Mouse (Mus musculus): ENCODE data around the gene Rasgef1b. TPM values are rescaled to one million over a fixed set of nuclear protein-coding genes. Genes with fewer than 3 reads are reported as not detected.

The Rasgef1b gene
- total RNA-seq, 2 experiments from 2014 or later = 12.0 to 12.3 TPM

DNA sequence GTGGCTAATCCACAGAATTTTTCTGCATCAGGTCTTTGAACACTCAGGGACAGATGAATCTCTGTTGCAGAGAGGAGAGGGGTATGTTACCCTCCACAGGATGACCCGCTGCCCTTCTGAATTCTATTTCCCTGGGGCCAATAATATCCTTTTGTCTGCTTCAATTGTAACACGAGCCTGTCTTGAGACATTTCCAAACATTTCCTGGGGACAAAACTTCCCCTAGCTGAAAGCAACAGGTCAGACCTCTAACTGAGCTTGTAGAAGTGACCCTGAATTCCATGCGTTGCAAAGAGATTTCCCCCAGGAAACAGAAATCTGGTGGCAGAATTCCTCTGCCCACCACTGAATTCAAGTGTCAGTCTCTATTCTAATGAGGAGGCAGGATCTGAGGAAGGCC lies 169.1 kb downstream of the Rasgef1b start:
- intact Hi-C loops (cut with DNase I) = no loop called here
- no peak for DNase-seq

GRCm38 (mm10) chr5:99558231-99558630 lies 170.6 kb downstream of the Rasgef1b start:
- intact Hi-C loops (cut with DNase I) = no loop called here
- no peak for DNase-seq

GRCm38 (mm10) chr5:99552645-99553044 lies 176.2 kb downstream of the Rasgef1b start:
- intact Hi-C loops (cut with DNase I) = no loop called here
- DNase-seq = no peak

DNA sequence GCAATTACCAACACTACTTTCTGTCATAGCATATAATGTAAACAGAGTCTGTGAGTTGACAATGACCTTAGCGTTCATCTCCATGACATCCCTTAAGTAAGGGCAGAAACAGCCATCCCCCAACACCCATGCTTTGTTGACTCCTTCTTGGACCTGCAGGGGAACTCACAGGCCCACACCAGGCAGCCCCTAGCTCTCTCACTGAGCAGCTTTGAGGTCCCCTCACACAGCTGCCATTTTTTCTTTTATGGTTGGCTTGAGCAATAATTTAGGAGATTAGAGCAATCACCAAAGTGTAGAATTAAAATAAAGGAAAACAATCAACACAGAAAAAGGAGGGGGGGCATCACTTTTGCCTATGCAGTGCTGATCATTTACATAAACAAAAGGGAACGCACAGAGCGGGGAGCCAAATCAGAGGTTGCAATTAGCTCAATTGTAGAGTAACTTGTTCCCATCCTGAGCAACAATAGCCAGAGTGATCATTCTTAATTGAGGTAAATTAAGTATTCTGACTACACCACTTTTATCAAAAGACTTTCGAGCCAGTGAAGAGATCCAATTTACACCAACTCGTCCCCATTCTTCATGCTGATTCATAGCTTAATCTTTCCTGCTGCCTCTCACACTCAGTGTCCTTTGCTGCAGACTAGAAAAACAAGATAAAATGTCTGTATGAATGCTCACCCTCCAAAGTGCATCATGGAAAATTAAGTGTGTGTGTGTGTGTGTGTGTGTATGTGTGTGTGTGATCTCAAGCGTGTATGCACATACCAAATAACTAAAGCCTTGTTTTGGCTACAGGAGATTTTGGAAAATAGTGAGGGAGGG lies 184.0 kb downstream of the Rasgef1b start:
- no peak for DNase-seq
- intact Hi-C loops (cut with DNase I) = no loop called here

DNA sequence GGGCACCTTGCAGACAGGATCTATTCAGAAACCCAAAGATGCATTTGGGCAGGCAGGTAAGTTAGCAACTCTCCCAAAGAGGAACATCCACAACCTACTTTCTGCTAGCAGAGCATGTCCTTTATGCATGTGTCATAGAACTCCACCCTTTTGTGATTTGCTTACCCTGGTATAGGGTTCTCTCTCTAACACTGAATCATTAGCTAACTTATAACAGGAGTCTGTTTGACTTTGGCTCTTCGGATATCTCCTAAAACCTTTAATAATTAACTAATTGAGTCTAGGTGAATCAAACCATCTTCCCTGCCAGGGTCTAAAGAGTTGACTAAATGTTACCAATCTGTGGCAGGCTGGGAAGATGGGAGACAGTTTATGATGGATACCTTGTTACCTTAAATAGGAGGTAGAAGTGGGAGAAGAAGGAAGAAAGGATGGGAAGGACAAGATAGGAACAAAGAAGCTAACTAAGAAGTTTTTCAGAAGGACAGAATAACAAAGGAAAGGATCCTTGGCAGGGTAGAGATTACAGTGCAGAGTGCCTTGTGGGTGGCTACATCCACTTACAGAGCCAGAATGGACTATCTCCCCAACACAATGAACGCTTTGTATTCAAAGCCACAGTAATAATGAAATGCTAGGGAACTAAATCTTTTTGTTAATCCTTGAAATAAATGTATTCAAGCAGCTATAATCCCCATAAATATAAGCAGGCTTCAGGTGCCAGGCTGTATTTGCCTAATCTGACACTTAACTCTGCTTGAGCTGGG lies 186.7 kb downstream of the Rasgef1b start:
- DNase-seq = no peak
- intact Hi-C loops (cut with DNase I) = no loop called here

DNA sequence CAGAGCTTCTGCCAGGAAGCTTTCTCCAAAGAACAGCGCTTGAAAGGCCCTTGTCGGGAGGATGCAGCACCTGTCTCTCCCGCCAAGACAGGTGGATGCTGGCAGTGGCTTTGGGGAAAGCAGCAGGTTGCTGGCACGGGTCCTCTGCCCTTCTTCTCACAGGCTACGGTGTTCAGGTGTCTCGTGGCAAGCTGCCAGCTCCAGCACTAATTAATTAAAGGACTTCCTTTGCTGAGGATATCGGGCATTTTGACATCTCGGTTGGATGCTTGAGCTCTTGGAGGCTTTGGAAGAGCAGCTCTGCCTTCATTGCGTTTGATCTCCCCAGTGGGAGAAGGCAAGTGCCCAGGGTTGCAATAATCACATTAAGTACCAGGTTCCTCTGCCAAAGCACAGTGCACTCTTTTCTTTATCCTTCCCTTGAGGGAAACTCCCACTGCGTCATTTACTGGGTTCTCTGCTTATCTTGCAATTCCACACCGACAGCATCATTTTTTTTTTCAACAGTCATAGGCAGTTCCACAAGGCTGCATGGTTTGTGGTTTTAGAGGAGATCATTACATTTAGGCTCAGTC lies 187.5 kb downstream of the Rasgef1b start:
- DNase-seq = no peak
- intact Hi-C loops (cut with DNase I) = no loop called here

- intact Hi-C loops (cut with DNase I) = no loop called here
- peak in 1 of 2 experiments; percentile 12 for DNase-seq
Measured at GRCm38 (mm10) chr5:99533416-99533815, 195.4 kb downstream of the Rasgef1b start.

DNA sequence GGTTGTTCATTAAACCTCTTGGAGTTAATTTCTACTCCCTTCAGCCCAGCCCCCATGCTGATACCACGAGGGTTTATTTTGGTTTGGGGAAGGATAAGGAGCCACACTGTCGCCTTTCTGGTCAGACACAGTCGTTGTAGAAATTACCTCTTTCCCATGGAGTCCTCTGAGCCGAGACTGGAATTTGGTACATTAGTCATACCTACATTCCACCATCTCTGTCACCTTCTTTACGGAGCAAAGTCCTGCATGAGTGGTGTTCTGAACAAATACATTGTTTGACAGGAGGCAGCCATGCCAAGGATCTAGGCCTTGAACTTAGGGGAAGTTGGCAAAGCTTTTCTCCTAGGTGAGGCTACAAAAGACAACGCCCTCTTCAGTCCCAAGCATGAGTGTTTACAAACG lies 202.1 kb downstream of the Rasgef1b start:
- no peak for DNase-seq
- intact Hi-C loops (cut with DNase I) = no loop called here

- no peak for DNase-seq
- intact Hi-C loops (cut with DNase I) = no loop called here
Measured at GRCm38 (mm10) chr5:99525649-99526048, 203.2 kb downstream of the Rasgef1b start.

DNA sequence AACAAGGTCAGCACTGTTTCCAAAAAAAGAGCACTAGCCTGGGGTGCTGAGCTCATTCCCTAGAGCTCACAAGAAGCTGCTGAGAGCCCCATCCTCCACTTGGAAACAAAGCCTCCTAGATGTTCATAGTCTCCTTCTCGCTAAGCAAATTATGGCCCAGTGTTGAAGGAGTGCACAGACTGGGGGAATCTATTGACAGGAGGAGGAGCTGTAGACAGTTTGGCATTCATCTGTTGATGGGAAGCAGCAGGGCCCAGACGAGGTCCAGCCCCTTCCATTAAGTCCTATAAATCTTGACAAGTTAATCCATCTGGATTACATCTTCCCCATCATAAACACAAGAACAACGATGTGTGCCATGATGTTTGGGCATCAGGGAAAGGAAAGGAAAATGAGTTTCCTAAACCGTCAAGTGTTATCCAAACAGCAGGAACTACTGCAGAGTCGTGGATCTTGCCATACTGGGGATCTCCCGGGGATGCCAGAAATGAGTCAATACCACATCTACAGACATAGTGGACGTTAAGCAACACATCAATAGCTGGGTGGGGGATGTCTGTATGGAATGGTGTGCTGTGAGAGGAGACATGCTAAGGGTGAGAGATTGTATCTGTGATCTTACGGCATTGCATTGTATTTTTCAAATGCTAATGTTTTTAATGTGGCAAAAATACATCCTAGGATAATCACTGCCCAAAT lies 206.1 kb downstream of the Rasgef1b start:
- DNase-seq = no peak

DNA sequence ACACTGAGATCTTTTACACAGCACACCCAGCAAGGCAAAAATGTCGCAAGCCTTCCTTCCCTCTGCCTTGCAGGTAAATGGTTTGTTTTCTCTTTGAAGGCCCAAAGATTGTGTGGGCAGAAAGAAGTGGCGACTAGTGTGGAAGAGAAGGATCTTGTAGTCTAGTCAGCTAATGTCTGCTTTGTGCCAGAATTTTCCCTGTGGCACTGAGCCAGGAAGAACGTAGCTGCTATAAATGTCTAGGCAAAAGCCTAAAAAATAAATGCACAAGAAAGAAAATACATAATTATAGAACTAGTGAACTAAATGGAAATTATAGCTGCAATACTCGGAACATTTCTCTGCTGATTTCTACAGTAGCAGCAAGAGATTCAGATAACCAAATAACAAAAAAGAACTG lies 207.5 kb downstream of the Rasgef1b start:
- peak; percentile 32 to 43 for DNase-seq
- intact Hi-C loops (cut with DNase I) = no loop called here

More for the DNA sequence above, 206.1 kb downstream of the Rasgef1b start:
- intact Hi-C loops (cut with DNase I) = no loop called here

GRCm38 (mm10) chr5:99519556-99519955 lies 209.3 kb downstream of the Rasgef1b start:
- DNase-seq = no peak
- intact Hi-C loops (cut with DNase I) = no loop called here

- intact Hi-C loops (cut with DNase I) = no loop called here
- no peak for DNase-seq
Measured at GRCm38 (mm10) chr5:99519023-99519422, 209.8 kb downstream of the Rasgef1b start.

GRCm38 (mm10) chr5:99516207-99516606 lies 212.7 kb downstream of the Rasgef1b start:
- intact Hi-C loops (cut with DNase I) = no loop called here
- DNase-seq = no peak

- no peak for DNase-seq
- intact Hi-C loops (cut with DNase I) = no loop called here
Measured at GRCm38 (mm10) chr5:99515764-99516163, 213.1 kb downstream of the Rasgef1b start.

DNA sequence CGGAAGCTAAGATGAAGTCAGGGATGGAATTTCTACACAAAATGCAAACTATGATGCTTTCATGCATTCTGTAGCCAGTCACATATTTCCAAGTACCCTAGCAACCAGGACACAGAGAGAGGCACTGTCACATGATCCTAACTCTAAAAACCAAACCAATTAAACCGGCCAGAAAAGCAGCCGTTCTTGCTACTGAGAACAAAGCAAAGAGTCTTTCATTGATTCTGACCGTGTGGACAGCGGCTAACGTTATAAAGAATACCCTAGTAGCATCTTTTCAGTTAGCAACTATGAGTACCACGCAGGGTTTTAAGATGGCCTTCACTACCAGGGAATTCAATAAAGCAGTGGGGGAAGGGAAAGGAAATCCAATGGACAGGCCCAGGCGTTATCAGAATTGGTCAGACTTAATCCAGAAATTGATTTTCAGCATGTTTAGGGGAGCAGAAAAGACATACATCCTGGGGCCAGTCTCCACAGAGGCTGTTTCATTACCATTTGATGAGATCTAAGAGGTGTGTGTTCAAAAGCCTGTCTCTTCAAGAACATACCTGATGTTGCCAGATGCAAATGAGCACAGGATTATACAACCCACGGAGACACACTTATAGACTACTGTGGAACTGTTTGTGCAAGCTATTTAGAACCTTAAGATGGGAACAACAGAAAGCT lies 215.5 kb downstream of the Rasgef1b start:
- intact Hi-C loops (cut with DNase I) = no loop called here
- no peak for DNase-seq

DNA sequence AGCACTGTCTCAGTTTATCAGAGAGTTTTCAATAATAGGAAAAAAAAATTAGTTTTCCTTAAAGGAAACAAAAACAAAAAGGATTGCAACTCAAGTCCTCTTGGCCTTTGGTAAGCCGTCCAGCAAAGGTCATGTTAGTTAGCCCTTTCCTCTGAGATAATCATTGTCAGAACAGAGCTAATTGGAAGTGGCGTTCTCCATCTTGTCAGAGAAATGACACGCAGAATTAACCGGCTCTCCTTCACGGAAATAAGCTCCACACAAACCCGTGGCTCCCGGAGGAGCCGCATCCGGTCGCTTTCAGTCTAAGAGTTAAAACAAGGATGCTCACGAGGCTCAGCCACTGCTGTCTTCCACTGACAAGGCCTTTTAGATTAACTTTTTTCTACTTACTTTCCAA lies 217.8 kb downstream of the Rasgef1b start:
- intact Hi-C loops (cut with DNase I) = no loop called here

DNA sequence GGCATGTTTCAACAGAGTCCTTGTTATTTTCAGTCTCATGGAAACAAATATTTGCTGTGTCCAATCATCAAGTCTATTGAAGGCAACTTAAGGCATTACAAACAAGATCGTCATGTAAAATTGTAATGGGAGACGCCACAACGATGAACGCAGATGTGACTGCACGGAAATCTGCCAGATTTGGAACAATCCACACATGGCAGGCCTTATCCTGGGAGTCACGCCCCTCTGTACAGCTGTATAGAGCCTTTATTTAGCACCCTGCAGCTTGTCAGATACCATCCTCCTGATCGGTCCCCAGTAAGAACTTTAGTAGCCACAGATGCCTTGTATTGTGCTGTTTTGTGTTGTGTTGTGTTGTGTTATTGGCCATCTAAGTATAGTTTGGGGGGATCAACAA lies 222.8 kb downstream of the Rasgef1b start:
- DNase-seq = no peak
- intact Hi-C loops (cut with DNase I) = no loop called here

More for the DNA sequence above, 217.8 kb downstream of the Rasgef1b start:
- no peak for DNase-seq

- peak in 1 of 2 experiments; percentile 19 for DNase-seq
- intact Hi-C loops (cut with DNase I) = no loop called here
Measured at GRCm38 (mm10) chr5:99504349-99504830, 224.5 kb downstream of the Rasgef1b start.

DNA sequence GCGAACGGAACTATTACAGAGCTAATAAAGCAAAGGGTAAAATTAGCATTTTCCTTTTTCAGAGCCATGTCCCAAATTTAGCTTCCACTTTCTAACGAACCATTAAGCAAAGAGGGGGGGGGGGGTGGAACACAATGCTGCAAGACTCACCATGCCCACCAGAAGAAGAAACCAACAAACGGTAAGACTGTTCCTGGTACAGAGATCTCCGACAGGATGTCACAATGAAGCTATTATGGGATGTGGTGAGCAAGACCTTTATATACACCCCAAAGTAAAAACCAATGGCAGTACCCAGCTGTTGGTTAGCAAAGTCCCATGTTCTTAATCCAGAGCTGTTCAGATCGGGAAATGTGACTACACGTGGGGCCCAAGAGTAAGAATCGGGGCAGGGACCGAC lies 226.2 kb downstream of the Rasgef1b start:
- intact Hi-C loops (cut with DNase I) = no loop called here
- DNase-seq = no peak
